Mouse (Mus musculus) olfactory bulb, adult 2 months (tissue): Measurements from ENCODE around the gene Oxct1.

Experiments
- CTCF ChIP-seq: fragments of 200-500 bp; IDR thresholded peaks from 2 replicates; pipeline ENCODE4 v1.5.1; 2012; ENCODE audit warnings: low read depth, mild to moderate bottlenecking, low read length, moderate library complexity; ENCODE audit not compliant: insufficient read depth
- POLR2A ChIP-seq: fragments of 200-500 bp; IDR thresholded peaks from 2 replicates; pipeline ENCODE4 v1.6.1; 2012; ENCODE audit warnings: mild to moderate bottlenecking, low read depth, low read length, moderate library complexity; ENCODE audit not compliant: insufficient read depth

DNA sequence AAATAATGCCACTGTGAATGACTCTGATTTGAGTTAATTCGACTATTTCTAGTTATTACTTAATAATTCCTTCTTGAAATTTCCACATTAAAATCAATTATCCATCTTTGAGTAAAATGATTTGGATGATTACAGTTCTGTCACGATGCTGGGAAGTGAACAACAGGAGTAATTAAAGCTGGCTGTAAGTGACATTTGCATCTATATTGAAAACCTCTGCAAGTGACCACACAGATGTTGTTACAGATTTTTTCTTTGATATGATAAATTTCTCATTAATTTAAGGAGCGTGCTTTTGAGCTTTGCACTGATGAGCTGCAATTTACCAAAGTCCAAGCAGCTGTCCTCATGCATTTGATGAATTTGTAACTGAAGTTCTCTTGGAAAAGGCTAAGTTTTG, 64.4 kb downstream of the Oxct1 start:
- TF ChIP-seq CTCF: no peak
- no peak for TF ChIP-seq POLR2A
